Mouse (Mus musculus) liver, embryonic 14 days (tissue): Measurements from ENCODE around the gene Cacna2d1. TPM values are rescaled to one million over a fixed set of nuclear protein-coding genes. Genes with fewer than 3 reads are reported as not detected.

Experiments
- polyA plus RNA-seq: library from polyadenylated mRNA; depleted of rRNA; stranded (reverse); fragments of >200 nt; gene quantifications from 2 replicates; pipeline ENCODE4 v1.2.3, GENCODE M21; 2012; rRNA removed

The Cacna2d1 gene
- 0.31 and 0.42 TPM in 2 replicates for polyA plus RNA-seq

GRCm38 (mm10) chr5:15934376-15935233 lies at the start of gene Cacna2d1:
Gene Cacna2d1, plus strand, starts transcription at chr5:15934691.

Other genes starting within 250 kb of the Cacna2d1 start
- gene Speer4c, start 220.4 kb upstream of the Cacna2d1 start, polyA plus RNA-seq = not detected in 2 replicates